Mouse (Mus musculus) forebrain, embryonic 11.5 days (tissue): ENCODE data around the gene Gm45234. TPM values are rescaled to one million over a fixed set of nuclear protein-coding genes. Genes with fewer than 3 reads are reported as not detected.

Experiments used
- ATAC-seq: fragments of 200-750 bp; cut with Nextera tagmentation; replicated peaks from 2 replicates; pipeline ENCODE4 v1.8.0; 2017; ENCODE audit warnings: moderate TSS enrichment; ENCODE audit not compliant: low FRiP score
- DNase-seq: peaks from one replicate; pipeline ENCODE4 v3.0.0-alpha.2; 2017; ENCODE audit warnings: low spot score
- H3K27ac ChIP-seq: fragments of 300-500 bp; sonication (generic); 2 replicates; pipeline ENCODE4 v1.5.1; 2014; ENCODE audit warnings: low read depth, low read length
- H3K27me3 ChIP-seq: fragments of 300-500 bp; sonication (generic); 2 replicates; pipeline ENCODE4 v1.6.1; 2014; ENCODE audit warnings: mild to moderate bottlenecking, low read length, mixed read lengths; ENCODE audit not compliant: control insufficient read depth, insufficient read depth
- H3K36me3 ChIP-seq: fragments of 300-500 bp; sonication (generic); 2 replicates; pipeline ENCODE4 v1.6.1; 2014; ENCODE audit warnings: mild to moderate bottlenecking, low read length, moderate library complexity, mixed read lengths; ENCODE audit not compliant: control insufficient read depth, insufficient read depth
- H3K4me1 ChIP-seq: fragments of 300-500 bp; sonication (generic); replicated peaks from 2 replicates; pipeline ENCODE4 v1.6.1; 2014; ENCODE audit warnings: low read length, mixed read lengths; ENCODE audit not compliant: control insufficient read depth, insufficient read depth
- H3K4me2 ChIP-seq: fragments of 300-500 bp; sonication (generic); 2 replicates; pipeline ENCODE4 v1.6.1; 2014; ENCODE audit warnings: low read depth, mild to moderate bottlenecking, low read length, moderate library complexity, mixed read lengths; ENCODE audit not compliant: severe bottlenecking
- H3K4me3 ChIP-seq: fragments of 300-500 bp; sonication (generic); 2 replicates; pipeline ENCODE4 v1.5.1; 2014; ENCODE audit warnings: low read depth, low read length
- H3K9ac ChIP-seq: fragments of 300-500 bp; sonication (generic); 2 replicates; pipeline ENCODE4 v1.6.1; 2014; ENCODE audit warnings: low read length
- H3K9me3 ChIP-seq: fragments of 300-500 bp; sonication (generic); 2 replicates; pipeline ENCODE4 v1.6.1; 2016; ENCODE audit warnings: low read length, mixed read lengths; ENCODE audit not compliant: control insufficient read depth
- WGBS: fragments of 180-500 bp; shearing (Covaris S2); extraction: QIAGEN DNeasy Blood & Tissue Kit; methylation state at CpG from one replicate; pipeline ENCODE4 v1.1.7; 2014; 5-methylcytosine and 5-hydroxymethylcytosine counted together
- polyA plus RNA-seq: library from polyadenylated mRNA; unstranded; fragments of >200 nt; fragmentation: Nextera tagmentation; extraction: Ambion mirVana; gene quantifications from 2 replicates; pipeline ENCODE4 v1.2.1, GENCODE M21; 2014

Gene Gm45234
- polyA plus RNA-seq, 1 experiment from 2014 or later: not detected

GRCm38 (mm10) chr6:124716864-124717490 is 38.8 kb downstream of the Gm45234 start:
- peaks cover 5% of the 10 kb centered on the region; the same call in 1 of the 2 replicates for H3K36me3 ChIP-seq
- ATAC-seq (no peak), DNase-seq (peak; percentile 77)
- WGBS: 69% methylated on average over 20 of the region's 20 CpGs
- no peak overlapping the region for H3K9ac ChIP-seq
- H3K4me2 ChIP-seq: no peak overlapping the region
- no peaks in the 10 kb centered on the region for H3K9me3 ChIP-seq
- H3K27me3 ChIP-seq: no peaks in the 10 kb centered on the region
- no peak overlapping the region for H3K4me3 ChIP-seq
- peaks cover 2% of the 10 kb centered on the region; the same call in 1 of the 2 replicates for H3K4me1 ChIP-seq
- no peak overlapping the region for H3K27ac ChIP-seq

GRCm38 (mm10) chr6:124712918-124713317 is 42.9 kb downstream of the Gm45234 start:
- peak overlapping the region; percentile 92 for H3K4me3 ChIP-seq
- peaks cover 7% of the 10 kb centered on the region; the same call in 1 of the 2 replicates for H3K4me1 ChIP-seq
- H3K4me2 ChIP-seq: peak overlapping the region; percentile 98
- H3K9ac ChIP-seq: peak overlapping the region; percentile 92
- no peak; the same call in 1 of the 2 replicates for ATAC-seq
- no peak for DNase-seq
- WGBS: 25% methylated on average over 11 of the region's 11 CpGs
- H3K9me3 ChIP-seq: no peaks in the 10 kb centered on the region
- peaks cover 5% of the 10 kb centered on the region; the same call in 1 of the 2 replicates for H3K36me3 ChIP-seq
- no peak overlapping the region for H3K27ac ChIP-seq
- H3K27me3 ChIP-seq: no peaks in the 10 kb centered on the region

GRCm38 (mm10) chr6:124711824-124712782 is 43.7 kb downstream of the Gm45234 start, which contains the start of the genes Emg1 and Phb2:
TSS of gene Emg1 (minus strand) at chr6:124712178.
TSS of gene Phb2 (plus strand) at chr6:124712336.
- Histone ChIP-seq H3K9me3 (no peaks in the 10 kb centered on the region), H3K4me2 (peak within 1 kb of the TSS; percentile 98), H3K9ac (peak within 1 kb of the TSS; percentile 92), H3K27ac (peak within 1 kb of the TSS; percentile 73), H3K4me3 (peak within 1 kb of the TSS; percentile 92), H3K36me3 (peaks cover 5% of the 10 kb centered on the region; the same call in 1 of the 2 replicates), H3K27me3 (no peaks in the 10 kb centered on the region), H3K4me1 (peaks cover 7% of the 10 kb centered on the region; the same call in 1 of the 2 replicates)
- ATAC-seq (peak; percentile 95), DNase-seq (peak; percentile 99)
- under 1% methylated on average over 76 of the region's 76 CpGs for WGBS

- Histone ChIP-seq H3K36me3 (peaks cover 16% of the 10 kb centered on the region; the same call in 1 of the 2 replicates), H3K9me3 (no peaks in the 10 kb centered on the region), H3K4me2 (no peak overlapping the region), H3K9ac (no peak overlapping the region), H3K27me3 (no peaks in the 10 kb centered on the region), H3K4me1 (peaks cover 5% of the 10 kb centered on the region; the same call in 1 of the 2 replicates), H3K4me3 (no peak overlapping the region), H3K27ac (no peak overlapping the region)
- DNase-seq (no peak), ATAC-seq (no peak)
- 95% methylated on average over 10 of the region's 10 CpGs for WGBS
These were observed 47.4 kb downstream of the Gm45234 start for GRCm38 (mm10) chr6:124708289-124708889.

- WGBS: 91% methylated on average over 5 of the region's 5 CpGs
- Histone ChIP-seq H3K4me2 (no peak overlapping the region), H3K4me3 (no peak overlapping the region), H3K27ac (no peak overlapping the region), H3K36me3 (peaks cover 19% of the 10 kb centered on the region; the same call in 1 of the 2 replicates), H3K9me3 (no peaks in the 10 kb centered on the region), H3K27me3 (no peaks in the 10 kb centered on the region), H3K9ac (no peak overlapping the region), H3K4me1 (peaks cover 4% of the 10 kb centered on the region; the same call in 1 of the 2 replicates)
- DNase-seq: no peak
- no peak for ATAC-seq
These were observed 49.7 kb downstream of the Gm45234 start for GRCm38 (mm10) chr6:124706061-124706627.

- no peak overlapping the region for H3K27ac ChIP-seq
- WGBS: 92% methylated on average over 2 of the region's 2 CpGs
- H3K4me1 ChIP-seq: no peaks in the 10 kb centered on the region
- H3K9ac ChIP-seq: no peak overlapping the region
- DNase-seq: no peak
- no peaks in the 10 kb centered on the region for H3K27me3 ChIP-seq
- H3K4me3 ChIP-seq: no peak overlapping the region
- no peak overlapping the region for H3K4me2 ChIP-seq
- ATAC-seq: no peak
- peaks cover 19% of the 10 kb centered on the region; the same call in 1 of the 2 replicates for H3K36me3 ChIP-seq
- no peaks in the 10 kb centered on the region for H3K9me3 ChIP-seq
These were observed 51.4 kb downstream of the Gm45234 start for GRCm38 (mm10) chr6:124704417-124704816.

GRCm38 (mm10) chr6:124703789-124704188 is 52.0 kb downstream of the Gm45234 start:
- peaks cover 19% of the 10 kb centered on the region; the same call in 1 of the 2 replicates for H3K36me3 ChIP-seq
- 81% methylated on average over 7 of the region's 7 CpGs for WGBS
- DNase-seq: no peak

GRCm38 (mm10) chr6:124702784-124703103 is 53.1 kb downstream of the Gm45234 start:
- H3K27me3 ChIP-seq: no peaks in the 10 kb centered on the region
- ATAC-seq (peak; percentile 71), DNase-seq (peak; percentile 80)
- H3K36me3 ChIP-seq: peaks cover 19% of the 10 kb centered on the region; the same call in 1 of the 2 replicates
- no peaks in the 10 kb centered on the region for H3K9me3 ChIP-seq
- H3K9ac ChIP-seq: no peak overlapping the region
- H3K27ac ChIP-seq: no peak overlapping the region
- H3K4me3 ChIP-seq: no peak overlapping the region
- H3K4me1 ChIP-seq: no peaks in the 10 kb centered on the region
- WGBS: 62% methylated on average over 3 of the region's 3 CpGs
- no peak overlapping the region for H3K4me2 ChIP-seq

More at GRCm38 (mm10) chr6:124703789-124704188, 52.0 kb downstream of the Gm45234 start:
- no peaks in the 10 kb centered on the region for H3K4me1 ChIP-seq
- ATAC-seq: no peak
- H3K4me3 ChIP-seq: no peak overlapping the region
- H3K9ac ChIP-seq: no peak overlapping the region
- no peaks in the 10 kb centered on the region for H3K27me3 ChIP-seq
- H3K27ac ChIP-seq: no peak overlapping the region
- H3K9me3 ChIP-seq: no peaks in the 10 kb centered on the region
- no peak overlapping the region for H3K4me2 ChIP-seq
